Mouse (Mus musculus): Measurements from ENCODE around the gene Scube1. TPM values are rescaled to one million over a fixed set of nuclear protein-coding genes. Genes with fewer than 3 reads are reported as not detected.

The Scube1 gene
- polyA plus RNA-seq, 1 experiment = 3.5 TPM

DNA sequence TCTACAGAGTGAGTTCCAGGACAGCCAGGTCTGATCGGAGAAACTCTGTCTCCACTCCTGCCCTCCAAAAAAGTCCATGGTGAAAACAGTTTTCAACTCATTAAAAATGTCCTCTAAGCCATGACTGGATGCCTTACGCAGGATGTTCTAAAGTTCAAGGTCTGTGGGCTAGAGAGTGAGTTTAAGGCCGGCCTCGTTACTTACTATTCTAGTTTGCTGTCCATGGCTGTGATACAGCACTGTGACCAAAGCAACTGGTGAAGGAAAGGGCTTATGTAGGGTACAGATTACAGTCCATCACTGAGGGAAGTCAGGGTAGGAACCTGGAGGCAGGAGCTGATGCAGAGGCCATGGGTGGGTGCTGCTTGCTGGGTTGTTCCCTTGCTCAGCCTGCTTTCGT is 156.3 kb downstream of the Scube1 start:
- Histone ChIP-seq H3K27ac (ENCODE audit: insufficient read depth, low read depth, low read length) (no peak overlapping the region), H3K36me3 (ENCODE audit: control insufficient read depth, insufficient read depth, low read length) (no peaks in the 10 kb centered on the region), H3K4me3 (ENCODE audit: insufficient read depth, low read depth, low read length) (no peak overlapping the region), H3K27me3 (replicated peaks; ENCODE audit: control insufficient read depth, insufficient read depth, low read length) (no peaks in the 10 kb centered on the region), H3K4me1 (ENCODE audit: control insufficient read depth, insufficient read depth, low read length) (peaks cover 7% of the 10 kb centered on the region; the same call in 1 of the 2 replicates)
- WGBS = 92% methylated on average over 5 of the region's 5 CpGs
- no peak for TF ChIP-seq CTCF (conservative IDR thresholded peaks at IDR 0.05; ENCODE audit: insufficient read depth, insufficient read length, low read depth, low read length)
- TF ChIP-seq POLR2A (IDR thresholded peaks at IDR 0.05; ENCODE audit: low read depth, low read length) = no peak
- no peak for DNase-seq

GRCm38 (mm10) chr15:83567728-83568127 is 157.1 kb downstream of the Scube1 start:
- no peak for TF ChIP-seq POLR2A (IDR thresholded peaks at IDR 0.05; ENCODE audit: low read depth, low read length)
- no peak for TF ChIP-seq CTCF (conservative IDR thresholded peaks at IDR 0.05; ENCODE audit: insufficient read depth, insufficient read length, low read depth, low read length)
- whole genome bisulfite sequencing = 88% methylated on average over 3 of the region's 3 CpGs
- peaks cover 8% of the 10 kb centered on the region for H3K4me1 ChIP-seq (ENCODE audit: control insufficient read depth, insufficient read depth, low read length)
- no peak overlapping the region for H3K4me3 ChIP-seq (ENCODE audit: insufficient read depth, low read depth, low read length)
- DNase-seq = no peak
- H3K27me3 ChIP-seq (replicated peaks; ENCODE audit: control insufficient read depth, insufficient read depth, low read length) = no peaks in the 10 kb centered on the region
- no peaks in the 10 kb centered on the region for H3K36me3 ChIP-seq (ENCODE audit: control insufficient read depth, insufficient read depth, low read length)
- H3K27ac ChIP-seq (ENCODE audit: insufficient read depth, low read depth, low read length) = no peak overlapping the region

DNA sequence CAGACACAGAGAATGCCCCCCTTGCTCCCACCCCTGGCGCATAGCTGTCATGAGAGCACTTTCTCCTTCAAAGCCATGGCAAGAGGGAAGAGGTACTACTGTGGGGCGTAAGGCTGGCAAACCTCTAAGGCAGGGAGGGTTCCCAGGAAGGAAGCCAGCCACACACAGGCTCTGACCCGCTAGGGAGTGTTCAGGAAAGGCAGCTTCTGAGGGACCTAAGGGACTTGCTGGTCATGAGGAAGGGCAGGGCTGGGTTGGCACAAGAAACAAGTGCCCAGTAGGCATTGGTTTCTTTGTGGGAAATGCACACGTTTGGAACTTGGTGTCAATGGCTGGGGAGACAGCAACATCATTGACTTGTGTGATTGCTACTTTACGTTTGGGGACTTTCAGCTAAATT is 158.8 kb downstream of the Scube1 start:
- 78% methylated on average over 5 of the region's 5 CpGs for WGBS
- Histone ChIP-seq H3K27me3 (replicated peaks; ENCODE audit: control insufficient read depth, insufficient read depth, low read length) (no peaks in the 10 kb centered on the region), H3K27ac (ENCODE audit: insufficient read depth, low read depth, low read length) (no peak overlapping the region), H3K4me3 (ENCODE audit: insufficient read depth, low read depth, low read length) (no peak overlapping the region), H3K4me1 (ENCODE audit: control insufficient read depth, insufficient read depth, low read length) (peaks cover 7% of the 10 kb centered on the region), H3K36me3 (ENCODE audit: control insufficient read depth, insufficient read depth, low read length) (no peaks in the 10 kb centered on the region)
- DNase-seq = no peak
- TF ChIP-seq POLR2A (IDR thresholded peaks at IDR 0.05; ENCODE audit: low read depth, low read length) (no peak), CTCF (conservative IDR thresholded peaks at IDR 0.05; ENCODE audit: insufficient read depth, insufficient read length, low read depth, low read length) (no peak)

GRCm38 (mm10) chr15:83565434-83565833 is 159.4 kb downstream of the Scube1 start:
- Histone ChIP-seq H3K4me3 (ENCODE audit: insufficient read depth, low read depth, low read length) (no peak overlapping the region), H3K27ac (ENCODE audit: insufficient read depth, low read depth, low read length) (no peak overlapping the region), H3K4me1 (ENCODE audit: control insufficient read depth, insufficient read depth, low read length) (peaks cover 7% of the 10 kb centered on the region), H3K36me3 (ENCODE audit: control insufficient read depth, insufficient read depth, low read length) (no peaks in the 10 kb centered on the region), H3K27me3 (replicated peaks; ENCODE audit: control insufficient read depth, insufficient read depth, low read length) (no peaks in the 10 kb centered on the region)
- TF ChIP-seq CTCF (conservative IDR thresholded peaks at IDR 0.05; ENCODE audit: insufficient read depth, insufficient read length, low read depth, low read length) (no peak), POLR2A (IDR thresholded peaks at IDR 0.05; ENCODE audit: low read depth, low read length) (no peak)
- no peak for DNase-seq
- WGBS = 72% methylated on average over 3 of the region's 3 CpGs

DNA sequence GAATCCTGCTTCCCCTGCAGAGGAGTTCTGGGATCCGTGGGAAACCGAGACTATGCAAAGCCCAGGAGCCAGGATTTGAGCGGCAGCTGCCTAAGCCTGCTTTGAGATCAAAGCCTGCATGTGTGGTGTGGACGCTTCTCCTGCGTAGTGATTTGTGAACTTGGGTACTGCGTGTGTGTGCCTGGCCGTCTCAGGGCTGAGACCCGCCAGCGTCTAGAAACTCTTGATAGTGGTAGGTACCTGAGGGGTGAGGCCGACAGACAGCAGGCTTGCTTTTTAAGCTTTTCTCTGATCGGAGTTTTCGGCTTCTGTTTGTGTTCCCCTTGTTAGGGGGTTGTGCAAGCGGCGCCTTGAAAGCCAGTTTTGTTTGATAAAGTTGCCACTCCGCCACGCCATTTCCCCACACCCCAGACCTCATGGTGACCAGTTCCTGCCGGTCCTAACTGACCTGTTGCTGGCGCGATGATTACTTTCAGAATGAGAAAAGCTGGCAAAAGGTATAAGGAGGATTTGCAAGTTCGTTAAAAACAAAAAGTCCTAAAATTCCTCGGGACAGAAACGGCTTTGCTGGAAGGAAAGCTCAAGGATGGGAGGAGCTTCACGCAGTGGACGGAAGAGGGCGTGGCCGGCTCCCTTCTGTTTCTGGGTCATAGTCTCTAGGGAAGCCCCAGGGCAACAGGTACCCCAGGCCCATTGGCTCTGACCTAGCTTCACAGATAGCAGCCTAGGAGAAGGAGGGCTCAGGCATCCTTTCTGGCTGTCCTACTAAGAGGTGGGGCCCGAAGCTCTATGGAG is 160.8 kb downstream of the Scube1 start:
- Histone ChIP-seq H3K4me1 (ENCODE audit: control insufficient read depth, insufficient read depth, low read length) (peaks cover 7% of the 10 kb centered on the region), H3K27ac (ENCODE audit: insufficient read depth, low read depth, low read length) (peak overlapping the region; percentile 81), H3K27me3 (replicated peaks; ENCODE audit: control insufficient read depth, insufficient read depth, low read length) (no peaks in the 10 kb centered on the region), H3K36me3 (ENCODE audit: control insufficient read depth, insufficient read depth, low read length) (no peaks in the 10 kb centered on the region), H3K4me3 (ENCODE audit: insufficient read depth, low read depth, low read length) (peak overlapping the region; percentile 85)
- no peak for TF ChIP-seq CTCF (conservative IDR thresholded peaks at IDR 0.05; ENCODE audit: insufficient read depth, insufficient read length, low read depth, low read length)
- TF ChIP-seq POLR2A (IDR thresholded peaks at IDR 0.05; ENCODE audit: low read depth, low read length) = no peak
- peak; percentile 78 for DNase-seq
- 1% methylated on average over 27 of the region's 27 CpGs for WGBS

DNA sequence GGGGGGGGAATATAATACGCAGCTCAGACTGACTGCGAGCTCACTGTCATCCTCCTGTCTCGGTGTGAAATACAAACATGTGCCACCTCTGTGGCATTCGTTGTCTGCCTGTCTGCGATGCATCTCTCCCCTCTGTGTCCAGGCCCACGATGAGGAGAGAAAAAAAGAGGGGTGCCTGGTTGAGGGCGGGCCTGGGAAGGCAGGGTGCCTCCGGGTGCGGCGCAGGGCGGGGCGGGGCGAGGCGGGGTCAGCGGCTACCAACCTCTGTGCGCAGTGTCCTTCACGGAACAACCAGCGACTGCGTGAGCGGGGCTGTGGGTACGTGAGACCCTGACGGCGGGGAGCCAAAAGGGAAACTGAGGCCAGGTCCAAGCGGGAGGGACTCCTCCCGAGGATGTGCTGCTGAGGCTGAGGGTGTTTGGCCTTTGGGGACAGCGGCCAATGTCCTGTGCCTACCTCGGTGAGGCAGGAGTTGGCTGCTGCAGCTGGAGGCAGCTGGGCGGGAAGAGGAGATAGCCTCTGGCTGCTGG is 161.4 kb downstream of the Scube1 start, which contains the start of the genes Tspo and Mcat:
TSS of gene Tspo (plus strand) at position 266 of the 530 bp plus-strand sequence.
TSS of gene Mcat (minus strand) at position 461 of the 530 bp plus-strand sequence.
- 1% methylated on average over 28 of the region's 28 CpGs for WGBS
- peak; percentile 79 for DNase-seq
- TF ChIP-seq POLR2A (IDR thresholded peaks at IDR 0.05; ENCODE audit: low read depth, low read length) (peak; percentile 32), CTCF (conservative IDR thresholded peaks at IDR 0.05; ENCODE audit: insufficient read depth, insufficient read length, low read depth, low read length) (no peak)
- H3K4me3 ChIP-seq (ENCODE audit: insufficient read depth, low read depth, low read length) = peak within 1 kb of the TSS; percentile 85
- peak within 1 kb of the TSS; percentile 81 for H3K27ac ChIP-seq (ENCODE audit: insufficient read depth, low read depth, low read length)
- H3K27me3 ChIP-seq (replicated peaks; ENCODE audit: control insufficient read depth, insufficient read depth, low read length) = no peaks in the 10 kb centered on the region
- no peaks in the 10 kb centered on the region for H3K36me3 ChIP-seq (ENCODE audit: control insufficient read depth, insufficient read depth, low read length)
- peaks cover 7% of the 10 kb centered on the region for H3K4me1 ChIP-seq (ENCODE audit: control insufficient read depth, insufficient read depth, low read length)

DNA sequence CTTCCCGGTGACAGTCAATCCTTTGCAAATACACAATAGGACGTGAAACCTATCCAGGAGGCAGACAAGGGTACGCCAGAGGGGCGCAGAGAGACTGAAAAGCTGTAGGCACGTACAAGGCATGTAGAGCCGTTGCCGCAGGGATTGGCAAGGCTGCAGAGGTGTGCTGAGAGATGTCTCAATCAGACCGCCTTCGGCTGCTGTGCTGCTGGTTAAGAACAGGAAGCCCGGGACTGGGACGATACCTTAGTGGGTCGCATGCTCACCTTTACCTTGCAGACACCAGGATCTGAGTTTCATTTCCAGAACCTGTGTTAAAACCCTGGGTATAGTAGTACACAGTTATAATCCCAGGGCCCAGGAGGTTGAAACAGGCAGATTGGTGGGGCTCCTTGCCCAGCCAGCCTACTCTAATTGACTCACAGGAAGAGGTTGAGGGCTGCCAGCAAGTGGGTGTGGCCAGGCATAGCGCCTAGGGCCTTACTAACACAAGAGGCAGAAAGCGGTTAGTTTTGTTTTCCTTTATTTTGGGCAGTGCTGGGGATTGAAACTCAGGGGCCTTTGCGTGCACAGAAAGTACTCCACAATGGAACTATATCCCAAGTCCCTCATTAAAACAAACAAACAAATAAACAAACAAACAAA is 162.1 kb downstream of the Scube1 start:
- no peaks in the 10 kb centered on the region for H3K36me3 ChIP-seq (ENCODE audit: control insufficient read depth, insufficient read depth, low read length)
- peaks cover 7% of the 10 kb centered on the region for H3K4me1 ChIP-seq (ENCODE audit: control insufficient read depth, insufficient read depth, low read length)
- H3K27ac ChIP-seq (ENCODE audit: insufficient read depth, low read depth, low read length) = peak overlapping the region; percentile 54
- WGBS = 50% methylated on average over 15 of the region's 15 CpGs
- peak; percentile 93 for DNase-seq
- TF ChIP-seq POLR2A (IDR thresholded peaks at IDR 0.05; ENCODE audit: low read depth, low read length) (no peak), CTCF (conservative IDR thresholded peaks at IDR 0.05; ENCODE audit: insufficient read depth, insufficient read length, low read depth, low read length) (no peak)
- H3K27me3 ChIP-seq (replicated peaks; ENCODE audit: control insufficient read depth, insufficient read depth, low read length) = no peaks in the 10 kb centered on the region
- peak overlapping the region; percentile 85; the same call in 1 of the 2 replicates for H3K4me3 ChIP-seq (ENCODE audit: insufficient read depth, low read depth, low read length)

All from kidney, adult 2 months (tissue).